Mouse (Mus musculus) embryo, embryonic 10.5 days (tissue): Measurements from ENCODE around the gene Osbp2.

ENCODE experiments used
- DNase-seq: peaks from one replicate; pipeline ENCODE4 v3.0.0-alpha.2; 2015; ENCODE audit warnings: low spot score

Osbp2 gene

GRCm38 (mm10) chr11:3759433-3759832, 104.3 kb downstream of the Osbp2 start:
- no peak for DNase-seq

GRCm38 (mm10) chr11:3755341-3755740, 108.4 kb downstream of the Osbp2 start:
- DNase-seq = no peak

GRCm38 (mm10) chr11:3754685-3755084, 109.0 kb downstream of the Osbp2 start:
- DNase-seq = no peak

GRCm38 (mm10) chr11:3753897-3754296, 109.8 kb downstream of the Osbp2 start:
- no peak for DNase-seq

GRCm38 (mm10) chr11:3752766-3753165, 110.9 kb downstream of the Osbp2 start:
- DNase-seq = no peak

- peak; percentile 7 for DNase-seq
Observed at GRCm38 (mm10) chr11:3749831-3750230, 113.9 kb downstream of the Osbp2 start.

- no peak for DNase-seq
Observed at GRCm38 (mm10) chr11:3742449-3742848, 121.3 kb downstream of the Osbp2 start.

GRCm38 (mm10) chr11:3741183-3741582, 122.5 kb downstream of the Osbp2 start:
- DNase-seq = no peak

GRCm38 (mm10) chr11:3738778-3739177, 124.9 kb downstream of the Osbp2 start:
- DNase-seq = no peak

GRCm38 (mm10) chr11:3735715-3736114, 128.0 kb downstream of the Osbp2 start:
- no peak for DNase-seq

GRCm38 (mm10) chr11:3733933-3734636, 129.6 kb downstream of the Osbp2 start:
- DNase-seq = no peak

GRCm38 (mm10) chr11:3731469-3731868, 132.2 kb downstream of the Osbp2 start:
- DNase-seq = no peak

GRCm38 (mm10) chr11:3727438-3728105, 136.1 kb downstream of the Osbp2 start:
- no peak for DNase-seq

- DNase-seq = no peak
Observed at GRCm38 (mm10) chr11:3725331-3726054, 138.2 kb downstream of the Osbp2 start.

- no peak for DNase-seq
Observed at GRCm38 (mm10) chr11:3724726-3725125, 139.0 kb downstream of the Osbp2 start.

- DNase-seq = no peak
Observed at GRCm38 (mm10) chr11:3723910-3724309, 139.8 kb downstream of the Osbp2 start.

GRCm38 (mm10) chr11:3722861-3723260, 140.8 kb downstream of the Osbp2 start:
- DNase-seq = no peak

GRCm38 (mm10) chr11:3722036-3722435, 141.7 kb downstream of the Osbp2 start:
- DNase-seq = no peak

- no peak for DNase-seq
Observed at GRCm38 (mm10) chr11:3716662-3717061, 147.0 kb downstream of the Osbp2 start.

GRCm38 (mm10) chr11:3714486-3714885, 149.2 kb downstream of the Osbp2 start:
- DNase-seq = peak; percentile 73

GRCm38 (mm10) chr11:3710203-3710602, 153.5 kb downstream of the Osbp2 start:
- DNase-seq = no peak

GRCm38 (mm10) chr11:3707057-3707456, 156.6 kb downstream of the Osbp2 start:
- DNase-seq = no peak

- no peak for DNase-seq
Observed at GRCm38 (mm10) chr11:3704404-3704803, 159.3 kb downstream of the Osbp2 start.
